Mouse (Mus musculus): ENCODE results near the gene Hoxa7.
A peak's percentile ranks its signal among the peaks of the same experiment; 100 is the strongest.

Gene Hoxa7

DNA sequence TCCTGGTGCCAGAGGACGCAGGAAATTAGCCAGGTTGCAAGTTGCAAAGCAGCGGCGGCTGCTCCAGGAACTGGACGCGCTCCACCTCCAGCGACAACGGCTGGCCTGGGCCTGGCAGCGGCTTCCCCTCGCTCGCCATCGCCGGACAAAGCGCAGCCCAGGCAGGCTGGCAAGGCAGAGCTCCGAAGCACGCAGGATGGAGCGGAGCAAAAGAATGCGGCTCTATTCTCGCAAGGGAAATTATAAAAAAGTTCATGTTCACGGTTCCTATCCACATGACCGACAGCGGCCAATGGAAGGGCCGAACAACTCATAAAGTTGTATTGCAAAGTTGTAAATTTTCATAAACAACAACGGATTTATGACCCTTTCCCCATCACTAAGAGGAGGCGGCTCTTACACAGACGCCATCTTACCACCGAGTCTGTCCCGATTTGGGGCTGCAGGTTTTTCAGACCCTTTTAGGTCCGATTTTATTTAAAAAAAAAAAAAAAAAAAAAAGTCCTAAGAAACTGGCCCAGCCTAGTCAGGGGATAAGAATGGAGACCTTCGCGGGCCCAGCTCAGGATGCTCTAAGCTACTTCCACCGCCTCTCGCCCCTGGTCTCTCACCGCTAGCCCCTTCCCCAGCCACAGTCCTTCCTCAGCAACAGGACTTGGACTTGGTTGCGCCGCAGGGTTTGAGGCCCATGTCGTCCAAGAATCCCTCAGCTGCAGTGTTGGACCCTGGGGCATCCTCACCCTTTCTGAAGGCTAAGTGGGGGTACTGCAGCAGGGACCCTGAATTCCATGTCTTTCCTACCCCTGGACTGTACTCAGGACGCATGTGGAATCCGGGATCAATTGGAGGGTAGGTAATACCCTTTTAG, 8.3 kb downstream of the Hoxa7 start, which contains the start of the genes Hoxa3 and Gm28308:
Gene Hoxa3 (minus strand): TSS at position 218 of the 868 bp plus-strand sequence.
Gene Gm28308 (minus strand): TSS at position 221 of the 868 bp plus-strand sequence.
- peak; percentile 91 for DNase-seq (ENCODE audit: extremely low spot score, low read depth, low spot score)

DNA sequence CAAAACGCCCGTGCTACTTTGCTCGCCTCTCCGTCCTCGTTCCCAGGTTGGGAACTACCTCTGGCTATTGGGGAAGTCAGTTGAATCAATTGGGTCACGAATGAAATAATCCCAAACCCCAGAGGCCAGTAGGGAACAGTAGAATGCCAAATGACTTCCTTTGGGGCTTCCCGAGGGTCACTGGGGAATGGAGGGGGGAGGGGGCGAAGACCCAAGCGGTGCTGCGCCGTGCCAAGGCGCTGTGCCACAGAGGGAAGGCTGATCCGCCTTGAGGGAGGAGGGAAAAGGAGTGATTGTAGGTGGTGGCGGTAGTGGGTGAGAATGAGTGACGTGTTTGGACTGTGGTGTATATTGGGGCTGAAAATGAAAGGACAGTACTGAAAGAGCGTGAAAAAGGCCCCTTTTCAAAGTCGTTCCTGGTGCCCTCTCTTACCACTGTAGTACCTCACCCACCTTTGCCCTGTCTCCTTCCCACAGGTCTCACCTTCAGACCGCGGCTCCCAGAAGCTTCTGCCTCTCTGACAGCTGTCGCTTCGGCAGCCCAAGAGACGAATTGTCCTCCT, 9.0 kb downstream of the Hoxa7 start:
- no peak for DNase-seq (ENCODE audit: extremely low spot score, low read depth, low spot score)

DNA sequence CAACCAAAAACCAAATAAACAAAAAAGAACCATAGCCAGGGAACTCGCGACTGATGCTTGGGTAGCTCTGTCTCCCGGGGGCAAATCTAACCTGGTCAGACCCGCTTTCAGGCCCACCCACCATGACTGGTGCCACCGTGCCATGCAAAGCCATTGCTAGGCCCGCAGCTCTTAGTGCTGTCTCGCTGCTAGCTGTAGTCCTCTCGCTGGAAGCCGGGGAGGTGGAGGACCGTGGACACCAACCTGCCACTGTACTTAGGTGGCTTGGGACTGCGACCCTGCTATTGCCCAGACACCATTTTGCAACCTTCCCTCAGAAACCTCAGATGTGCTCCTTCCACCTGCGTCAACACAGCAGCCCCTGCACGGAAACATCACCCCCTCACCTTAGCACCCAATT, 9.7 kb downstream of the Hoxa7 start:
- DNase-seq (ENCODE audit: extremely low spot score, low read depth, low spot score) = no peak

DNA sequence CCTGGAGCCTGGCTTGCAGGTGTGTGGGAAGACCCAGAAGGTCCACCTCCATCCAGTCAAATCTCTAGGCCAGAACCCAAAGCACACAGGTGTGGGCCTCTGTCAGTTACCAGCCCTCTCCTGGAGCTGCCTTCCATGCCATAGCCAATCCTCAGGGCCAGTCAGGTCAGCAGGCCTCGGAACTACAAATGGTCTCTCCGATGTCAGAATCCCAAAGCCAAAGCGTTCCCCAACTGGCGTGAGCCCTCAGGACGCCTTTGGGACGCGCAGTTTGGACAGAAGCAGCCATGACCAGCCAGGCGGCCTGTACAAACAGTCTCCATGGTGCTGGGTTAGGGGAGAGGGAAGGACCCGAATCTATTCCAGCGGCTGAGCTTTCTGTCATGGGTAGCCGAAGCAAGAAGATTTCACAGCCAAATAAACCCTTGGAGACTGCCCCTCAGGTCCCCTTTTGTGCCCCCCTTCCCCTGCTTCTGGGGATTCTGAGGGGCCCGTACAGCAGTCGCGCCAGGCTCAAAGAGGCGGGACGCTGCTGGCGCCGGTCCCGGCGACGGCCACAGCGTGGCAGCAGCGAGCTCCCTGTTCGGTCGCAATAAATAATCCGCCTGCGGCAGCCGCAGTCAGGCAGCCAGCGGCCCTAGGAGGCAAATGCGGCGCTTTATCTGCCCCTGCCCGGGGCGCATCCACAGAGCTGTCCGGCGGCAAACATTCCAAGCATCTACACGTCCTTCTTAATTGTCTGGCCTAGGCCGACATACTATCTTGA, 10.3 kb downstream of the Hoxa7 start:
- no peak for DNase-seq (ENCODE audit: extremely low spot score, low read depth, low spot score)

DNA sequence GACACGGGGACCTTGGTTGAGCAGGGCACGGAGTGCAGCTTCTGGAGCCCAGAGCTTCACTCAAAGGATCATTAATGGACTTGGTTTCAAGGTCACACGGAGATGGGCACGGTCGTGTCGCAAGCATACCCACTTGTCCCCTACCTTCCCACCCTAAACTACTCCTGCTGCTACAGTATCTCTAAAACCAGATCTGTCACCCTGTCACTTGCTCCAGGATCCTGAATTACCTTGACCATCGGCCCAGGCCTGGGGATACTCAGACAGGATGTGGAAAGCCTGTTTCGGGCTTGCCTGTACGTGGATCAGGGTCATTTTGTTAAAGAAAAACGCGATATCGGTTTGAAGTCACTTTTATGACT, 12.0 kb downstream of the Hoxa7 start:
- no peak for DNase-seq (ENCODE audit: extremely low spot score, low read depth, low spot score)

DNA sequence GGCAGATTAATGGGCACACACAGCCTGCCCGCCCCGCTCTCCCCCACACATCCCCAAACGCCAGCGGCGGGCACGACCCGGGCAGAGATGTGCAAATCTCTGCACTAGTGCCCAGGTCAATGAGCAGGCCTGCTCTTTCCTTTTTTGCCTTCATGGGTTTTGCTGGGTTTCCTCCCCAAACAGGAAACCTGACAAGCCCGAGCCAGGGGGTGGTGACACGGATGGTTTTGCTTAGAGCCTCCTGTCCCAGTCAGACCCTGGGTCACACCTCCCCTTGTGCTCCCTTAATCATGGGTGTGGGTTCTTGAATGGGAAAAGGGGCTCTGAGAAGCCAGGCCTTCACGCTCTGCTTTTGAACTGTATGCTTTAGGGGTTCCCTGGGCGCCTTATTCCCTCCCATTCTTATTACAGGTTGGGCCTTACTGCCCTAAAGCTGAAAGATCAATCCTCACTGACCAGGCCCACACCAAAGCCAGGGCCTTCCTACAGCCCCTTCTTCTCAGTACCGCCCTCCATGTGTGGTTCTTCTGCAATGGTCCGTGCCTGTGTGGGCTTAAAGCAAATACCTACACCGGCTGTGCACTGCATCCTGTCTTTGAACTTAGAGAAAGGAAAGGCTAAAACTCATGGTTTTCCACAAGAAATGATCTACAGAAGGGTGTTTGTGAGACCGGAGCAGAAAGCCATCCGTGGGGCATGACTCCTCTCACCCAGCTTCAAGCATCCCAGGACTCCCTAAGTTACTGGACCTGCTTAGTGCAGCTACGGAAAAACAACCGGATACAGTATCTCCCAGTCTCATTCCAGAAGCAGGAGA, 12.6 kb downstream of the Hoxa7 start:
- DNase-seq (ENCODE audit: extremely low spot score, low read depth, low spot score) = no peak

DNA sequence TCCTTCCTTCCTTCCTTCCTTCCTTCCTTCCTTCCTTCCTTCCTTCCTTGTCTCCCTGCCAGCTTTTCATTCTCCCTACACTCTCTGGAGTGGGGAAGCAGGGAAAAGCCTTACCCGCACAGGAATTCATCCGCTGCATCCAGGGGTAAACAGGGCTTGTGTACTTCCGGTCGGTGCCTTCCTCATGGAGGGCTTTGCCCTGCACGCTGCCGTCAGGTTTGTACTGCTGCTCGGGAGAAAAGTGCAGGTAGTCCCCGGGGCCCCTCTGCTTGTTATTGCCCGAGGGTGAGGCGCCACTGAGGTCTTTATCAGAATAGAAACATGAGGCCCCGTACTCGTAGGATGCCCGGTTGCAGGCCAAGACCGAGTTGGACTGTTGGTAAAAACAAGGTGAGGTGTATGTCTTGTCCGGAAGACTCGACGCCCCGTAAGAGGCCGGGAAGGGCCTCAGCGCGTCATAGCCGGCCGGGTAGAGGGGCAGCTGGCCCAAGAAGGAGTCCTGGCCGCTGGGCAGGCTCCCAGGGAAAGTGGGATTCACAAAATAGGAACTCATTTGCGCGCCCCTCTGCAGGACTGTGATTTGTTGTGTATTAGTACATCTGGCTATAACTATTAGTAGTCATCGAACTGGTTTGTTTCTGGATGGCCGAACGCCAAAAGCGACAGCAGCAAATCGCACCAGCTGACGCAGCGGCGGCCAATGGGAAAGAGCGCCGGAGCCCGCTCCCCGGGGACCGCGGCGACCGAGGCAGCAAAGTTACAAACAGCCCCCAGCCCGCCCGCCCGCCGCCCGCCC, 13.4 kb downstream of the Hoxa7 start, which contains the start of gene Hoxa6:
Gene Hoxa6 (minus strand): TSS at position 651 of the 796 bp plus-strand sequence.
- DNase-seq (ENCODE audit: extremely low spot score, low read depth, low spot score) = no peak

DNA sequence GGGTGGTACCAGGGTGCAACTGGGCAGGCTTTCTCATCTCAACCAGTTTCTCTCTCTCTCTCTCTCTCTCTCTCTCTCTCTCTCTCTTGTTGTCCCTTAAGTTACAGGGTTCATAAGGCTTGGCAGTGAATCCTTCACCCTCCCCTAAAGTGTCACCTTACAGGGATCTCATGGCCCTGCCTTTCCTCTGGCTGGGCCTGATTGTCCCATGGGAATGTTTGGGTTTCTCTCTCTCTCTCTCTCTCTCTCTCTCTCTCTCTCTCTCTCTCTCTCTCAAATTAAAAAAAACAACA, 14.0 kb downstream of the Hoxa7 start:
- no peak for DNase-seq (ENCODE audit: extremely low spot score, low read depth, low spot score)

DNA sequence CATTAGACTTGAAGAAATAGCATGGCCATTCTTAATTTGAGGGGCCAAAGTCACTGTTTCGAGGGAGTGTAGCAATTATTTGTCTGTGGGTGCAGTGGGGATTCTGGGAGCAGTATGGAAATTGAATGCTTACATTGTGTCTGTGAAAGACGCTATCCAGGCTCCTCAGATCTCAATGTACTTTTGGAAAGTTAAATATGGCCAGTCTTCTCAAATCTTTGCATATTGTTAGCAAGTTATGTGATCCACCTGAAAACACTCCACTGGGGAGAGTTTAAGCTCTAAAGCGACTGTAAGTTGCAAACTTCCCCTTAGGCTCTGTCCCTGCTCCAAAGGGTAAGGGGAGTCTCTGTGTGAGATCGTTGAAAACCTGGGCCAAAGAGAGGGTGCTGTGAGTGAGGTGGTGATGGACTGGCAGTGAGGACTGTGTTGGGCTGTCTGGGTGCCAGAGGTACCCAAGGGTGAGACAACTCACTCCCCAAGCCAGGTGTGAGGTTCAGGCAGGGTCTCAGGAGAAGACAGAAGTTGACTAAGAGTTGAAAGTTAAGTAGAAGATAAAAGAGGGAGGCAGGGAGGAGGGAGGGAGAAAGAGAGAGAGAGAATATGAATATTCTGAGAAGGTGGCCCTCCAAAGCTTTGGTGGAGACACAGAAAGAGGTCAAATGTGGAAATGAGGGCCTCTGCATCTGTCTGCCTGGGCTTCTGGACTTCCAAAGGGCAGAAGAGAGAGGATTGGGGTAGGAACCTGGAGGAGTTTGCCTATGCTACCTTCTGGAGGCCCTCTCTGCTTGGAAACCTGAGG, 14.6 kb downstream of the Hoxa7 start:
- no peak for DNase-seq (ENCODE audit: extremely low spot score, low read depth, low spot score)

DNA sequence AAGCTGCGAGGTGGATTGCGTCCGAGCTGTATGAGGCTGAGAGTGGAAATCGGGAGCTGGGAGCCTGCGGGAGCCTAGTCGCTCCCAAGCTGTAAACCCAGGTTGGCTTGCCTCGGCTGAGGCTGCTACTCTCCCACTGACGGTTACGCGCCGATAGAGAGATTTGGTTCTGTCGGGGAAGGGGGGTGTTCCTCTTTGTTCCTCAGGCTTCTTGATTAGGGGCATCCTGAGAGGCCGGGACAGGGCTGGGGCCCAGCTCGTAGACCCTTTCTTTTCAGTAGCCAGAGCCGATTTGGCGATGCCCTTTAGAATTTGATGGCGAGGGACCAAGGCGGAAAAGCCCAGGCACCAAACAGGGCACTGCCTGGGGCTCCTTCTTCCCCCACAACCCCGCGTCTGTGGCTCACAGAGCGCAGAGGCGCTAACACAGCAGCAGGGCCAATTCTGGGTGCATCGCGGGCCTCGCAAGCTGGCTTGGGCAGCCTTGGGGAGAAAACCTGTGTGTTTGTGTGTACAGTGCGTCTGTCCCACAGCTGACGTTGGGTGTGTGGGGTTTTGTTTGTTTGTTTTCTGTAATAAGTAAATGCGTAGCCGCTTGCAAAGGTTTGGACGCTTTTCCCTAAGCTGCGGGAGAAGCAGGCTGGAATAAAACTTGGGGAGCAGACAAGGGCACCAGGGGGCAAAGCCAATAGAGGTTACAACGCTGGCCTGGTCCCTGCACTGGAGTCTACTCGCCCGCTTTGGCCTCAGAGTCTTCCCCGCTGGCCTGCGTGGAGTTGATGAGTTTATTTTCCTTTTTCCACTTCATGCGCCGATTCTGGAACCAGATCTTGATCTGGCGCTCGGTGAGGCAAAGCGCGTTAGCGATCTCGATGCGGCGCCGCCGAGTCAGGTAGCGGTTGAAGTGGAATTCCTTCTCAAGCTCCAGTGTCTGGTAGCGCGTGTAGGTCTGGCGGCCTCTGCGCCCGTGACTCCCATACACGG, 15.7 kb downstream of the Hoxa7 start:
- no peak for DNase-seq (ENCODE audit: extremely low spot score, low read depth, low spot score)

DNA sequence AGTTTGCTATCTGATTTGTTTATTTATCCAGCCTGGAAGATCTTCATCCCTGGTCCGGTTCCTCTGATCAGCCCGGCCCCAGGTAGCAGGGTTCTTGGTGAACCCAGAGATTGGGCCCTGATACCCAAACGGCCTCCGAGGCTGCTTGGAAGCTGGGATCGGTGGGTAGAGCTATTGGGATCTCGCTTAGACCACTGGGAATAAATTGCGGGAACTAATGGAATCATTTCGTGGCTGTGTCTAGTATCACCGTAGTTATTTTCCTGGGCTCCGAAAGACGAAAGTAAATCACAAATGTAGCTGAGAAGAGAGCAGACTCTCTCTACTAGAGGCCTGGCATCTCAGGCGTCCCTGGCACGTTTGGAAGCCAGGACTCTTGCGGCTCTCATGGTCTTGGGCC, 16.4 kb downstream of the Hoxa7 start:
- DNase-seq (ENCODE audit: extremely low spot score, low read depth, low spot score) = no peak

DNA sequence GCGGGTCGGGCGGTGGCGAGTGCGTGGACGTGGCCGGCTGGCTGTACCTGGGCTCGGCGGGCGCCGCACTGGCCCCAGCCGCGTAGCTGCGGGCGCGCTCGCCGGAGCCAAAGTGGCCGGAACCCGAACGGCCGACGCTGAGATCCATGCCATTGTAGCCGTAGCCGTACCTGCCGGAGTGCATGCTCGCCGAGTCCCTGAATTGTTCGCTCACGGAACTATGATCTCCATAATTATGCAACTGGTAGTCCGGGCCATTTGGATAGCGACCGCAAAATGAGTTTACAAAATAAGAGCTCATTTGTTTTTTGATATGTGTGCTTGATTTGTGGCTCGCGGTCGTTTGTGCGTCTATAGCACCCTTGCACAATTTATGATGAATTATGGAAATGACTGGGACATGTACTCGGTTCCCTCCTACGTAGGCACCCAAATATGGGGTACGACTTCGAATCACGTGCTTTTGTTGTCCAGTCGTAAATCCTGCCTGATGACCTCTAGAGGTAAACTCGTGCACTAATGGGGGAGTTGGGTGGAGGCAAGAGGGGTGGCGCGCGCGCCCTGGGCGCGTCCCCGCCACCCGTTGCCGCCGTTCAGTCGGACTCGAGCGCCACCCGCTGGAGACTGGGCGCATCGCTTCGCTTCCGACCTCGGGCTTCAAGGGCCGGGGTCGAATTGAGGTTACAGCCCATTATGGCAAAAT, 17.5 kb downstream of the Hoxa7 start, which contains the start of gene Hoxa5:
Gene Hoxa5 (minus strand): TSS at position 538 of the 703 bp plus-strand sequence.
- DNase-seq (ENCODE audit: extremely low spot score, low read depth, low spot score) = no peak

DNA sequence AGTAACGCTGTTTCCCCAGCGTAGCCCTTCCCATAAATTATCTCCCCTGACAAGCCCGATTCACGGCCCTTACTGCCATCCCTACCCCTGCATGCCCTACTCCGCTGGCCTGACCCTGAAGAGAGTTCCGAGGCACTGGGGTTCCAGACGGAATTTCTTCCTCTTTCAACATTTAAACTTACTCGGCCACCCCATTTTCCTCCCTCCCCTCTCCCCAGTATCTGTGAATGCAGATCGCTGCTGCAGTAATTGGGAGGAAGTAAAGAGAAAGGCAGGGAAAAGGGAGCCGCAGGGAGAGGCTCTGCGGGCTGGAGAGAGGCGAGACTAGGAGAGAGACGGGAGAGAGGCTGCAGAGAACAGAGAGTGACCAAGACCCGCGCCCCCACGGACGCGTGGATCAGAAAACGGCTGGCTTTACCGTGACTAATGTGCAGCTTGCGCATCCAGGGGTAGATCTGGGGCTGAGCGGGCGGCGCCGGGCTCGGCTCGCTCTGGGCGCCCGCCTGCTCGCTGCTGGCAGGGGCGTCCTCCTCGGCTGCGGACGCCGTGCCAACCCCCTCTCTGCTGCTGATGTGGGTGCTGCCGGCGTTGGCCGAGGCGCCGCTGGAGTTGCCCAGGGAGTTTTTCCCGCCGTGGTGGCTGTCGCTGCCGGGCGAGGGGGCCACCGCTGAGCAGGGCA, 18.1 kb downstream of the Hoxa7 start:
- DNase-seq (ENCODE audit: extremely low spot score, low read depth, low spot score) = no peak

DNA sequence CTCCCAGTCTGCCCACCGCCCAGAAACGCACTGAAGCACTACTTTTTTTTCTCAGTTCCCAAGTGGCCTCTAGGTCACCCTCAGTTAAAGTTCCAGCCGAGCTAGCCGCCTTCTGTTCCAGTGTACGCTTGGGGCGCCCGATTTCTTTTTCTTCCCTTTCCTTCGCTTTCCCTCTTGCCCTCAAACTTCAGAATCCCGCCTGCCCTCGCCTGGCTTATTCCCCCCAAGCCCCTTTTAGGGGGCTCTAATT, 18.6 kb downstream of the Hoxa7 start:
- no peak for DNase-seq (ENCODE audit: extremely low spot score, low read depth, low spot score)

DNA sequence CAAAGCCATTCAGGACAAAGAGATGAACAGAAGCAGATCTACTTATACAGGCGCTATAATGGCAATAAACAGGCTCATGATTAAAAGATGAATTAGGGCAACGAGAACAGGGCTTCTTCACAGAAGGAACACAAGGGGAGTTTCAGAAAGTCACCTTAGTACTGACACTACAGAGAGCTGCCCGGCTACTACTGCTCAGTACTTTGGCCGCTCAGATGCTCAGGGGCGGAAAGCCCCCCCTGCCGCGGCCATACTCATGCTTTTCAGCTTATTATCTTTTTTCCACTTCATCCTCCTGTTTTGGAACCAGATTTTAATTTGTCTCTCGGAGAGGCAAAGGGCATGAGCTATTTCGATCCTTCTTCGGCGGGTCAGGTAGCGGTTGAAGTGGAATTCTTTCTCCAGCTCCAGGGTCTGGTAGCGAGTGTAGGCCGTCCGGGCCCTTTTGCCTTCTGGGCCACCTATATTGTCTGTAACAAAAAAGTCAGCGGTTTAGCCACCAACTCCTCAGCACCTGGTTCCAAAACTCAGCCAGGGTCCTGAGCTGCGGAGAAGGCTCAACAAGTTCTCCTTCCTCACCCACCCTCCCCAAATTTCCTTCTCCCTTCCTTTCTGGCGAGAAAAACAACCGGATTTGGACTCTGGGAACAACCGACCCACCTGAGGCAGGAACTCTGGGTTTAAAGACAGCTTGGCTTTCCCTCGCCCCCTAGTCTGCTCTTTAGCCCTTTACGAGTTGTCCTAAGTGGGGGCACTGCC, 19.1 kb downstream of the Hoxa7 start:
- no peak for DNase-seq (ENCODE audit: extremely low spot score, low read depth, low spot score)

DNA sequence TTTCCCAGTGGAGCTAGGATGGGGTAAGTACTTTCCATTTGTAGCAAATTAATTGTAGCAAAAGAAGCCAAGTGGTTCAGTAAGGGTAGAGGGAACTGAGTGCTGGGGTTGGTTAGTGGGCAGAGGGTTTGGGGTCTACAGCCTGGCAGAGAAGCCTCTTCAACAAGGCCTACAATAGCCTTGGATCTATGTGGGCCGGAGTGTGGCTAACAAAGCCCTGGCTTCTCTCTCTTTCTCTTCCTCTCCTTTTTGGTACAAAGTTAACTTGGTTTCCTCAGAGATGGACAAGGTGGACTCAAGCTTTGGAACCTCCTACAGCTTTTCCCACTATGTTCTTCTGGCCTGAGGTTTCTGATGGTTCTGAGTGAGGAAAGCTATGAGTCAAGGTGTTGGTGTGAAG, 20.4 kb downstream of the Hoxa7 start:
- no peak for DNase-seq (ENCODE audit: extremely low spot score, low read depth, low spot score)
